Mouse (Mus musculus): ENCODE results near the gene Il1a. TPM values are rescaled to one million over a fixed set of nuclear protein-coding genes. Genes with fewer than 3 reads are reported as not detected.

The Il1a gene
- polyA plus RNA-seq, 1 experiment from 2014 or later = 0.68 TPM

DNA sequence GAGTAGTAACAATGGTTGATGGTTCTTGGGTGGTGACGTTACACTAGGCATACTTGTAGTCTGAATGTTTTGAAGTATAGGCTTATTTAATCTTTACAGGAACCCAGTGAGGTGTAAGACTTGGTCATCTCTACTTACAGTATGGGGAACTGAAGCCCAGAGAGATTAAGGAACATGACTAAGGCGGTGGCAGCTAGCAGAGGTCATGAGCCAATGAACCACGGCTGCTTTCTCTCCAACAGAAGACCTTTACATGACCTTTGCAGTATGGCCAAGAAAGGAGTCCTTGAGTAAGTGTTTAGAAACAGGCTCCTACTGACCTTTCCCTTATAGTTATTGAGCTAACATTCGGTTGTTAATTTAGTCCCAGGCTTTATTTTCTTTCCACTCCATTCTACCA is 3.8 kb downstream of the Il1a start:
- no peaks in the 10 kb centered on the region for H3K27me3 ChIP-seq (replicated peaks)
- H3K9me3 ChIP-seq = no peaks in the 10 kb centered on the region
- H3K4me2 ChIP-seq = no peak overlapping the region
- no peak overlapping the region for H3K27ac ChIP-seq
- no peaks in the 10 kb centered on the region for H3K36me3 ChIP-seq
- H3K4me1 ChIP-seq = no peaks in the 10 kb centered on the region
- no peak for ATAC-seq (ENCODE audit: insufficient read depth, low FRiP score, low read depth)
- H3K9ac ChIP-seq = no peak overlapping the region
- no peak overlapping the region for H3K4me3 ChIP-seq (replicated peaks)
- WGBS = 67% methylated on average over 4 of the region's 4 CpGs

DNA sequence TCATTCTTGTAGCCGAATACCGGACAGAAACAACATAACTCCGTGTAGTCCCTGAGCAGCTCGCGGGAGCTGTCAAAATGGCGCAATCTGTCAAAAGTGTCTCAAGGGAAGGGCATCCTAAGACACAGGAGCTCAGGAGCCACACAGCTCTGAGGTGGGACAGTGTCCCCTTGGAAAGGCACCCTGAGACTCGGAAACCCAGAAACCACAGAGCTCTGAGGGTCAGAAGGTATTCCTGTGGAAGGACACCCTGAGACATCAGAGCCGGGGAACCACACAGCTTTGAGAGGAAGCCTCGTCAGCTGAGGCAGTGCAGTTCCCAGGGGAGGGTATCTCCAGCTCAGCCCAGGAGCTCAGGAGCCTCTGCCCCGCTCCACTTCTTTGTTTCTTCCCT is 12.2 kb downstream of the Il1a start:
- peaks cover 4% of the 10 kb centered on the region; the same call in 1 of the 2 replicates for H3K36me3 ChIP-seq
- H3K27ac ChIP-seq = peak overlapping the region; percentile 89
- ATAC-seq (ENCODE audit: insufficient read depth, low FRiP score, low read depth) = peak; percentile 41
- no peaks in the 10 kb centered on the region for H3K9me3 ChIP-seq
- H3K4me3 ChIP-seq (replicated peaks) = peak overlapping the region; percentile 71
- no peaks in the 10 kb centered on the region for H3K27me3 ChIP-seq (replicated peaks)
- peak overlapping the region; percentile 44 for H3K9ac ChIP-seq
- peaks cover 15% of the 10 kb centered on the region for H3K4me1 ChIP-seq
- H3K4me2 ChIP-seq = peak overlapping the region; percentile 72
- 2% methylated on average over 10 of the region's 10 CpGs for WGBS

DNA sequence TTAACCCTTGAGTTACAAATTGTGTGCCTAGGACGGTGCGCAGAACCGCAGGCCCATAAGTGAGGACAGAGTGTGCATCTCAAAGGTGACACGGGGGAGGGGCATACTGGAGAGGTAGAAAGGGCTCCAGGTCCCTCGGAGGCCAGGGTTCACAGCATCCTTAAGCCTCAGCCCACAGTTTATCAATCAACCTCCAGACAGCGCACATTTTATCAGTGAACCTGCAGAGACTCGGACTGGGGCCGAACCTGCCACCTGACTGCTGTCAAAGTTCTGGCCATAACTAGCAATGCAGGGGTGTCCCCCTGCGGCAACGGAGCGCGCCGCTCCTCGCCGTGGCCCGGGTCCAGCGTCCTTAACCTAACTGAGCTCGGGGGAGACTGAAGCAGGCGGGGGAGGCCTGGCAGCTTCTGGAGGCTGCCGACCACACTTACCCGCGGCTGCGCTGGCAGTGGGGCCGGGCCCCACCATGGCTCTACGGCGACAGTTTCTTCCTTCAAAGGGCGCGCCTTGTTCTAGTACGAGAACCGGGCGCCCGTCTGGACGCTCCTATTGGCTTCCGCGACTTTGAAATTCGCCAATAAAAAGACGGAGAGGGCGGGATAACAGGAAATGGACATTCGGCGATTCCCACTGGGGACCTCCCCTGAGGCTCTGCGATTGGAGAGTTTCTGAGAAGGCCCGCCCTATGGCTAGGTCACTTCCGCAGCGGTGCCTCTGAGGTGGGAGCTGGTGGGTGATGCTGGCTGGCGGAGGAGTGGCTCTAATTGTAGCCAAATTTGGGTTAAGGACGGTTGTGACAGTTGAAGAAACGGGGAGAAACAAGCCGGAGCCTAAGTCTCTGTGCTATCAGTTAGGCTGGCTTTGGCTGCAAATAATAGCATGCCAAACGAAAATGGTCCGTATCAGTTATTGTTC is 12.8 kb downstream of the Il1a start, which contains the start of gene Ckap2l:
Ckap2l (minus strand) TSS at position 542 of the 918 bp plus-strand sequence.
- Histone ChIP-seq H3K9ac (peak within 1 kb of the TSS; percentile 60), H3K4me2 (peak within 1 kb of the TSS; percentile 72), H3K4me3 (replicated peaks) (peak within 1 kb of the TSS; percentile 71), H3K27ac (peak within 1 kb of the TSS; percentile 89), H3K4me1 (peaks cover 15% of the 10 kb centered on the region), H3K36me3 (peaks cover 4% of the 10 kb centered on the region; the same call in 1 of the 2 replicates), H3K9me3 (no peaks in the 10 kb centered on the region), H3K27me3 (replicated peaks) (no peaks in the 10 kb centered on the region)
- ATAC-seq (ENCODE audit: insufficient read depth, low FRiP score, low read depth) = peak; percentile 100
- WGBS = under 1% methylated on average over 50 of the region's 50 CpGs

DNA sequence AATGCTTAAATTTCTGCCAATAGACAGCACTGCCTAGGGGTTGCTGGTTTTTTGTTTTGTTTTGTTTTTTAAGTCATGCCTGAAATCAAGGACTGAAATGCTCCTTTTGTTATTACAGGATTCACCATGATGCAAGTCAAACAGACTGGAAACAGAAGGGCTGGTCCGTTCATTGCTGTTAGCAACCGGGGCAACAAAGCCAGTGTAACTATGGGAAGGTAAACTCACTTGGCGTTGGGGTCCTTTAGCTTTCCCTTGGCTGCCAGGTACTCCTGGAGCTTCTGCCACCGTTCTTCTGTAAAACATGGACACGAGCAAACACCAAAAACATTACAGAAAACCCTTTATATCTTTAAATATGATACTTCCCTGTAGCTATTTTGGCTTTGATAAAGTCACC is 13.7 kb downstream of the Il1a start:
- Histone ChIP-seq H3K27ac (no peak overlapping the region), H3K36me3 (peaks cover 4% of the 10 kb centered on the region; the same call in 1 of the 2 replicates), H3K4me1 (peaks cover 15% of the 10 kb centered on the region), H3K4me2 (peak overlapping the region; percentile 69), H3K4me3 (replicated peaks) (peak overlapping the region; percentile 71), H3K27me3 (replicated peaks) (no peaks in the 10 kb centered on the region), H3K9ac (peak overlapping the region; percentile 60), H3K9me3 (no peaks in the 10 kb centered on the region)
- WGBS = 50% methylated on average over 5 of the region's 5 CpGs
- no peak for ATAC-seq (ENCODE audit: insufficient read depth, low FRiP score, low read depth)

DNA sequence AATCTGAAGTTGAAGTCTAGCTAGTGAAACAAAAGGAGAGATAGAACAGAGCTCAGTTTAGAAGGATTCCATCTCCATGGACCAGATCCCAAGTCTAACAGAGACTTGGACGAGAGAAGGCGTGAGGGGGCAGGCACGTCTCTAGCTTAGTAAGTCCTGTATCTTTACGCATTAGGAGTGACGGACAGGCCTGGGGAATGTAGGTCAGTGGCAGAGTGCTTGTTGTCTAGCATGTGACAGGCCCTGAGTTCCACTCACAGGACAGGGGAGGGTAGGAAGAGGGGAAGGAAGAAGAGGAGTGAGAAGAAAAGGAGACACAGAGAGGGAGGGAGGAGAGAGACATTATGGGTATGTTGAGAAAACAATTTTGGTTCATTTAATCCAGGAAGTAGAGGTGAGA is 14.7 kb downstream of the Il1a start:
- no peak for ATAC-seq (ENCODE audit: insufficient read depth, low FRiP score, low read depth)
- WGBS = 92% methylated on average over 5 of the region's 5 CpGs
- H3K4me2 ChIP-seq = peak overlapping the region; percentile 69; the same call in 1 of the 2 replicates
- no peak overlapping the region for H3K4me3 ChIP-seq (replicated peaks)
- peaks cover 15% of the 10 kb centered on the region for H3K4me1 ChIP-seq
- no peaks in the 10 kb centered on the region for H3K9me3 ChIP-seq
- H3K27me3 ChIP-seq (replicated peaks) = no peaks in the 10 kb centered on the region
- H3K36me3 ChIP-seq = peaks cover 4% of the 10 kb centered on the region; the same call in 1 of the 2 replicates
- no peak overlapping the region for H3K9ac ChIP-seq
- H3K27ac ChIP-seq = no peak overlapping the region

DNA sequence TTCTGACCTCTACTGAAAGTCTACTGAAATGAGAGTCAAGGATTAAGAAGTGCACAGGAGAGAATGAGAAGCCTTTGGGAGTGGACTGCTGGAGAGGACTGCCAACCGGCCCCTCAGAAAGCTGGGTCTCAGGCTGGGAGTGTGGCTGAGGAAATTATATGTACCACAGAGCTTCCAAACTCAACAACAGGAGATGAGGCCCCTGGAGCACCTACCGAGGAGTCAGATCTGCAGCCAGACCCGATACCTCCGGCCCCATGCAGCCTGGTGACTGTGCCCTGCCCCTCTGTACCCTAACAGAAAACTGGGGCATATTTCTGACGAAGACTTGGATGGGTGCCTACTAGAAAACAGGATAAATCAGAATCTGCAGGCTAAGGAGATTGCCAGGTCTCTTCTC is 35.9 kb downstream of the Il1a start:
- H3K4me3 ChIP-seq (replicated peaks) = no peak overlapping the region
- H3K4me2 ChIP-seq = no peak overlapping the region
- H3K4me1 ChIP-seq = no peaks in the 10 kb centered on the region
- no peak for ATAC-seq (ENCODE audit: insufficient read depth, low FRiP score, low read depth)
- no peaks in the 10 kb centered on the region for H3K27me3 ChIP-seq (replicated peaks)
- H3K9ac ChIP-seq = no peak overlapping the region
- H3K36me3 ChIP-seq = peaks cover 36% of the 10 kb centered on the region
- 94% methylated on average over 5 of the region's 5 CpGs for WGBS
- no peak overlapping the region for H3K27ac ChIP-seq
- no peaks in the 10 kb centered on the region for H3K9me3 ChIP-seq

DNA sequence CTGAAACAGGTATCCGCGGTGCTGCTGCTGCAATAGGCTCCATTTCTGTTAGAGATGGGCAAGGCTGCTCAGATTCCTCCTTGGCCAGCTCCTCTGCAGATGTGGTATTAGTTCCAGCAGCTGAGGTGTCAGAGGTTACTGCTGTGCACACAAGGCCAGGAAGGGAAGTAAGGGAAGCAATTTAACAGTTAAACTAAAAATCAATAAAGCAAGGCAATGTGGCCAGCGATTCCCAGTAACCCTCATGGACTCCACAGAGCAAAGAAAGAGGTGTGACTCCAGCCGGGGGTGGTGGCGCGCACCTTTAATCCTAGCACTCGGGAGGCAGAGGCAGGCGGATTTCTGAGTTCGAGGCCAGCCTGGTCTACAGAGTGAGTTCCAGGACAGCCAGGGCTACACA is 39.2 kb downstream of the Il1a start:
- H3K4me2 ChIP-seq = no peak overlapping the region
- no peak for ATAC-seq (ENCODE audit: insufficient read depth, low FRiP score, low read depth)
- H3K4me3 ChIP-seq (replicated peaks) = no peak overlapping the region
- no peaks in the 10 kb centered on the region for H3K9me3 ChIP-seq
- no peak overlapping the region for H3K27ac ChIP-seq
- peaks cover 45% of the 10 kb centered on the region for H3K36me3 ChIP-seq
- 83% methylated on average over 9 of the region's 9 CpGs for WGBS
- H3K4me1 ChIP-seq = no peaks in the 10 kb centered on the region
- no peak overlapping the region for H3K9ac ChIP-seq
- H3K27me3 ChIP-seq (replicated peaks) = no peaks in the 10 kb centered on the region

DNA sequence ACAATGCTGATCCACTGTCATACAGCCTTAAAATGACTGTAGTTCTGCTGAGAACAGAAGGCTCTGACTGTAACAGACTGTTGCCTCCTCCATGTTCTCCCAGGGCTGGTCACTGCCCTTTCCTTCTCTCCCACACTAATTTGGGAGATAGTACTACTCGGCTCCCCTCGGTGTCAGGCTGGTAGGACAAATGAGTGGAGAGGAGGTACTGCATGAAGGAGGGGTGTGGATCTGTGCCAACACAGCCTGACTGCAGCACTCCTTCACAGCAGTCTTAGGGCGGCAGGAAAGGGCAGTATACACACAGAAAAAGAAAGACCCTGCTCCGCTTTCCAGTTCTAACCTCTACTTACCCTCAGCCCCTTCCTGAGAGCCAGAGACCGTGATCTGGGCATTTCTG is 39.8 kb downstream of the Il1a start:
- no peak overlapping the region for H3K27ac ChIP-seq
- ATAC-seq (ENCODE audit: insufficient read depth, low FRiP score, low read depth) = no peak
- H3K36me3 ChIP-seq = peaks cover 45% of the 10 kb centered on the region
- no peaks in the 10 kb centered on the region for H3K9me3 ChIP-seq
- no peak overlapping the region for H3K4me2 ChIP-seq
- H3K9ac ChIP-seq = no peak overlapping the region
- WGBS = 90% methylated on average over 5 of the region's 5 CpGs
- no peak overlapping the region for H3K4me3 ChIP-seq (replicated peaks)
- H3K27me3 ChIP-seq (replicated peaks) = no peaks in the 10 kb centered on the region
- no peaks in the 10 kb centered on the region for H3K4me1 ChIP-seq

DNA sequence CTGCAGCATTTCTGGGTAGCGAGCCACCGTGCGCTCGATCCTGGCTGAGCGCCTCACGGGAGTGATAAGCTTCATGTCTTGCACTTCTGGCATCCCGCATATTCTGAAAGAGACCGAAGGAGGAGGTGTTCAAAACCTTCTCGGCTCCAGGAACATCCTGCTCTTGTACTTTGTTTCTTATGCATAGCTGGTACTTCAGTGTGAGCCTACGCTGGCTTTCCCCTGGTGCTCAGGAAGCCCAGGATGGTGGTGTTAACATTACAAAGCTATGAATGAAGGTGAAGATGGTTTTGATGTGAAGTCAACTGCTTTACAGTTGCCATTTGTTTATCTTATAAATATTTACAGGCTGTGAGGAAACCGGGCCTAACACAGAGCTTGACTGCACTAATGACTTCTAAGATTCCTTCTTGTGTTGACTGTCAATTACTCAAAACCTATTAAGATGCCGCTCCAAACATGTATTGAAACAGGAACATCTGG is 40.6 kb downstream of the Il1a start:
- Histone ChIP-seq H3K27me3 (replicated peaks) (no peaks in the 10 kb centered on the region), H3K9ac (no peak overlapping the region), H3K36me3 (peaks cover 41% of the 10 kb centered on the region), H3K4me2 (no peak overlapping the region), H3K27ac (no peak overlapping the region), H3K4me3 (replicated peaks) (no peak overlapping the region), H3K4me1 (no peaks in the 10 kb centered on the region), H3K9me3 (no peaks in the 10 kb centered on the region)
- no peak for ATAC-seq (ENCODE audit: insufficient read depth, low FRiP score, low read depth)
- 92% methylated on average over 12 of the region's 12 CpGs for WGBS

DNA sequence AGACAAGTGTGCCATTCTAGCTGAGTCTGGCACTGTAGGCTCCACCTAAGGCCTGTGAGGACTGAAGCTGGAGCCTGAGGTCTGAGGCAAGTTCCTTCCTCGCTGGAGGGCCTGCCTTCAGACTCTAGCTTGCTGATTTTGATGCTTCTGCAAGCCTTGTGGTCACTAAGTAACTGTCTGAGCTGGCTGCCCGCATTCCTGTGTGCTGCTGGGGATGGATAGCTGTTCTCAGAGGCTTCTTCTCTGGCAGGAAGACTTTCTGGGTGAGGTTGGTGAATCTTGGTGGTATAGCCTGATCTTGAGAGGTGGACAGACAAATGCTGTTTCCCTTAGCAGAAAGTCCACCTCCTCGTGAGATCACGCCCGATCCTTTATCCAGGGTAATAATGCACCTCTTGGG is 42.0 kb downstream of the Il1a start:
- H3K27me3 ChIP-seq (replicated peaks) = no peaks in the 10 kb centered on the region
- H3K9ac ChIP-seq = no peak overlapping the region
- no peak for ATAC-seq (ENCODE audit: insufficient read depth, low FRiP score, low read depth)
- no peak overlapping the region for H3K4me3 ChIP-seq (replicated peaks)
- no peak overlapping the region for H3K4me2 ChIP-seq
- H3K27ac ChIP-seq = no peak overlapping the region
- H3K9me3 ChIP-seq = no peaks in the 10 kb centered on the region
- 93% methylated on average over 5 of the region's 5 CpGs for WGBS
- no peaks in the 10 kb centered on the region for H3K4me1 ChIP-seq
- peaks cover 39% of the 10 kb centered on the region for H3K36me3 ChIP-seq

DNA sequence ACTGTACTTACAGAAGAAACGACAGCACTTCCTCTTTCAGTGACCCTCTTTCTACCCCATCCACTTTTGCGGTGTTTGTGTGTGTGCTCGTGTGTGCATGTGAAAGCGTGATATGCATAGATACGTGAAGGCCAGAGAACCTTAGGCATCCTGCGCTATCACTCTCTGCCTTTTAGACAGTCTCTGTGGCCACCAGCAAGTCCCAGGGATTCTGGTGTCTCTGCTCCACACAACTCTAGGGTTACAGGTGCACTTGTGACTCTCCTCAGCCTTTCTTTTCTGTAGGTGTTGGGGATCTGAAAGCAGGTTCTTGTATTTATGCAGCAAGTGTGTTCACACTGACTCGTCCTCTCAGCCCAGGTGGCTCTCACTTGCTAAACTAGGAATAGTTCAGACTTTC is 44.5 kb downstream of the Il1a start:
- Histone ChIP-seq H3K27me3 (replicated peaks) (no peaks in the 10 kb centered on the region), H3K9ac (no peak overlapping the region), H3K27ac (no peak overlapping the region), H3K4me1 (no peaks in the 10 kb centered on the region), H3K4me2 (no peak overlapping the region), H3K4me3 (replicated peaks) (no peak overlapping the region), H3K36me3 (peaks cover 27% of the 10 kb centered on the region), H3K9me3 (no peaks in the 10 kb centered on the region)
- ATAC-seq (ENCODE audit: insufficient read depth, low FRiP score, low read depth) = no peak
- 89% methylated on average over 7 of the region's 7 CpGs for WGBS

DNA sequence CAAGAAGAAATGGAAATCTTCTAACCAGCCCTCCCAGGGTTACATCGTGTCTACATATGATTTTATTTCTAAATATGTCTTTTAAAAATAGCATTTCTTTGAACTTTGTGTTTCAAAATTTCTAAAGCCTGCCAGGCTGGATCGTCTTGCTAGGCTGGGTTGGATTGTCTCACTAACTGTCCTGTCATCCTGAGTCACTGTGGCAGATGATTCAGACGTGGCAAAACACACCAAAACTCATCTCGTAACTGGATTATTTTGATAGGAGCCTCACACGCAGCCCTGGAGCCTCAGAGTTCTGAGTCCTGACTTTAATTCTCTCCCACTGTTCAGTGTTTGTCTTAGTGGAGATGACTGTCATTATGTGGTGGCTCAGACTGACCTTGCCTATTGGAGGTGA is 46.7 kb downstream of the Il1a start:
- 0 out of 2 replicates have a peak, but pooled peaks cover 5% of the 10 kb centered on the region for H3K4me1 ChIP-seq
- WGBS = 65% methylated on average over 5 of the region's 5 CpGs
- H3K27ac ChIP-seq = no peak overlapping the region
- ATAC-seq (ENCODE audit: insufficient read depth, low FRiP score, low read depth) = no peak
- H3K9me3 ChIP-seq = no peaks in the 10 kb centered on the region
- H3K4me2 ChIP-seq = no peak overlapping the region
- H3K4me3 ChIP-seq (replicated peaks) = no peak overlapping the region
- peaks cover 6% of the 10 kb centered on the region; the same call in 1 of the 2 replicates for H3K36me3 ChIP-seq
- no peaks in the 10 kb centered on the region for H3K27me3 ChIP-seq (replicated peaks)
- no peak overlapping the region for H3K9ac ChIP-seq
